Mouse (Mus musculus): Measurements from ENCODE around the gene Havcr2. TPM values are rescaled to one million over a fixed set of nuclear protein-coding genes. Genes with fewer than 3 reads are reported as not detected.

Gene Havcr2
- total and polyA plus RNA-seq, 3 experiments, result 0.27 to 0.60 TPM; not detected in 1

GRCm38 (mm10) chr11:46443152-46443551 is 11.6 kb upstream of the Havcr2 start (continued):
- 0 out of 2 replicates have a peak, but pooled peaks have one; percentile 2 for TF ChIP-seq ETS1 (conservative IDR thresholded peaks at IDR 0.05; ENCODE audit: low read depth, low read length)

GRCm38 (mm10) chr11:46443979-46444378 is 10.8 kb upstream of the Havcr2 start:
- no peak overlapping the region for H3K4me3 ChIP-seq (replicated peaks in 1 of 3; ENCODE audit: low read depth in 2 of 3, low read length in 2 of 3, poor library complexity in 1 of 3)
- H3K9ac ChIP-seq (ENCODE audit: insufficient read depth, low read depth), result no peak overlapping the region
- no peak overlapping the region for H3K4me2 ChIP-seq (ENCODE audit: insufficient read depth, low read depth, poor library complexity, severe bottlenecking)
- no peaks in the 10 kb centered on the region for H3K9me3 ChIP-seq (replicated peaks; ENCODE audit: low read length)
- peaks cover 21% of the 10 kb centered on the region for H3K79me2 ChIP-seq (replicated peaks; ENCODE audit: control insufficient read depth, extremely low read depth, insufficient read depth, poor library complexity, severe bottlenecking)
- peaks cover 22 to 54% of the 10 kb centered on the region in 2 experiments for H3K36me3 ChIP-seq (replicated peaks in 1 of 2; ENCODE audit: control insufficient read depth in 1 of 2, insufficient read depth in 1 of 2, low read length in 1 of 2)
- in situ Hi-C loops (cut with MboI; ENCODE audit: low pct_ligation_motif_present, low pct_unique_long_range_greater_than_20kb, low sequenced_read_pairs) (loop anchor here (10.0 kb wide), 1 partner anchor 291 kb away; the partner anchor contains the start of gene Havcr1), dilution Hi-C loops (cut with MboI; ENCODE audit: extremely low pct_ligation_motif_present, extremely low pct_unique_long_range_greater_than_20kb, low sequenced_read_pairs) (no loop called here)
- no peak for TF ChIP-seq JUND (conservative IDR thresholded peaks at IDR 0.05; ENCODE audit: low read depth, low read length)
- no peak for TF ChIP-seq TBP (conservative IDR thresholded peaks at IDR 0.05; ENCODE audit: low read depth, low read length)
- no peak for TF ChIP-seq MXI1 (IDR thresholded peaks at IDR 0.05; ENCODE audit: low read depth, low read length)
- no peak for TF ChIP-seq IRF4 (IDR thresholded peaks at IDR 0.05; ENCODE audit: low read depth, low read length)
- TF ChIP-seq USF2 (conservative IDR thresholded peaks at IDR 0.05; ENCODE audit: low read depth, low read length), result no peak
- no peak for TF ChIP-seq MAFK (IDR thresholded peaks at IDR 0.05; ENCODE audit: insufficient replicate concordance, low read length)
- TF ChIP-seq SMC3 (IDR thresholded peaks at IDR 0.05; ENCODE audit: low read depth, low read length), result no peak
- TF ChIP-seq CHD1 (IDR thresholded peaks at IDR 0.05; ENCODE audit: low read depth, low read length), result no peak
- TF ChIP-seq ELF1 (IDR thresholded peaks at IDR 0.05; ENCODE audit: low read depth, low read length), result no peak
- TF ChIP-seq E2F4 (IDR thresholded peaks at IDR 0.05; ENCODE audit: insufficient replicate concordance, low read depth, low read length), result no peak
- TF ChIP-seq MEF2A (IDR thresholded peaks at IDR 0.05; ENCODE audit: borderline replicate concordance, low read depth, low read length), result no peak
- H3K4me1 ChIP-seq (ENCODE audit: control insufficient read depth in 1 of 2, insufficient read depth in 2 of 2), result peaks cover 10 to 72% of the 10 kb centered on the region in 2 experiments
- H3K27me3 ChIP-seq (replicated peaks), result no peaks in the 10 kb centered on the region
- no peak overlapping the region for H3K27ac ChIP-seq (ENCODE audit: insufficient read depth, low read depth)
- no peak for DNase-seq (ENCODE audit: extremely low read depth)

- dilution Hi-C loops (cut with MboI; ENCODE audit: extremely low pct_ligation_motif_present, extremely low pct_unique_long_range_greater_than_20kb, low sequenced_read_pairs) (no loop called here), in situ Hi-C loops (cut with MboI; ENCODE audit: low pct_ligation_motif_present, low pct_unique_long_range_greater_than_20kb, low sequenced_read_pairs) (loop anchor here (10.0 kb wide), 1 partner anchor 289 kb away; the partner anchor contains the start of gene Havcr1)
- H3K27ac ChIP-seq (ENCODE audit: insufficient read depth, low read depth), result no peak overlapping the region
- peaks cover 9 to 33% of the 10 kb centered on the region in 2 experiments for H3K36me3 ChIP-seq (replicated peaks in 1 of 2; ENCODE audit: control insufficient read depth in 1 of 2, insufficient read depth in 1 of 2, low read length in 1 of 2)
- H3K4me3 ChIP-seq (replicated peaks in 1 of 3; ENCODE audit: low read depth in 2 of 3, low read length in 2 of 3, poor library complexity in 1 of 3), result no peak overlapping the region
- peaks cover 12 to 61% of the 10 kb centered on the region in 2 experiments for H3K4me1 ChIP-seq (ENCODE audit: control insufficient read depth in 1 of 2, insufficient read depth in 2 of 2)
- no peak for TF ChIP-seq MXI1 (IDR thresholded peaks at IDR 0.05; ENCODE audit: low read depth, low read length)
- no peak for TF ChIP-seq HCFC1 (IDR thresholded peaks at IDR 0.05; ENCODE audit: low read depth, low read length)
- no peak for TF ChIP-seq JUND (conservative IDR thresholded peaks at IDR 0.05; ENCODE audit: low read depth, low read length)
- no peak for TF ChIP-seq JUN (IDR thresholded peaks at IDR 0.05; ENCODE audit: insufficient read depth, low read depth, low read length)
- TF ChIP-seq PAX5 (IDR thresholded peaks at IDR 0.05; ENCODE audit: low read length), result no peak
- TF ChIP-seq CTCF (conservative IDR thresholded peaks at IDR 0.05 in 1 of 2, IDR thresholded peaks at IDR 0.05 in 1 of 2; ENCODE audit: low read depth in 2 of 2, low read length in 2 of 2), result no peak
- TF ChIP-seq CHD2 (IDR thresholded peaks at IDR 0.05; ENCODE audit: low read length), result no peak
- no peak for TF ChIP-seq MAZ (IDR thresholded peaks at IDR 0.05; ENCODE audit: low read depth, low read length)
- no peak for TF ChIP-seq MAX (IDR thresholded peaks at IDR 0.05; ENCODE audit: low read length)
- H3K9me3 ChIP-seq (replicated peaks; ENCODE audit: low read length), result no peaks in the 10 kb centered on the region
- H3K9ac ChIP-seq (ENCODE audit: insufficient read depth, low read depth), result no peak overlapping the region
- no peak overlapping the region for H3K4me2 ChIP-seq (ENCODE audit: insufficient read depth, low read depth, poor library complexity, severe bottlenecking)
- no peak for DNase-seq (ENCODE audit: extremely low read depth)
- H3K27me3 ChIP-seq (replicated peaks), result no peaks in the 10 kb centered on the region
- 0 out of 2 replicates have a peak, but pooled peaks cover 2% of the 10 kb centered on the region for H3K79me2 ChIP-seq (replicated peaks; ENCODE audit: control insufficient read depth, extremely low read depth, insufficient read depth, poor library complexity, severe bottlenecking)
These were observed 8.6 kb upstream of the Havcr2 start for GRCm38 (mm10) chr11:46446150-46446549.

Measured in CH12.LX (cell line).